Mouse (Mus musculus): ENCODE measurements around the gene Mcoln2. TPM values are rescaled to one million over a fixed set of nuclear protein-coding genes. Genes with fewer than 3 reads are reported as not detected.
A peak's percentile ranks its signal among the peaks of the same experiment; 100 is the strongest.
"Not testable (repeated sequence)": the region's sequence is repeated elsewhere in the genome, so short reads cannot be mapped to it uniquely, and the experiment has no call there.

The Mcoln2 gene
- polyA plus RNA-seq, 1 experiment from 2014 or later: 0.41 TPM

DNA sequence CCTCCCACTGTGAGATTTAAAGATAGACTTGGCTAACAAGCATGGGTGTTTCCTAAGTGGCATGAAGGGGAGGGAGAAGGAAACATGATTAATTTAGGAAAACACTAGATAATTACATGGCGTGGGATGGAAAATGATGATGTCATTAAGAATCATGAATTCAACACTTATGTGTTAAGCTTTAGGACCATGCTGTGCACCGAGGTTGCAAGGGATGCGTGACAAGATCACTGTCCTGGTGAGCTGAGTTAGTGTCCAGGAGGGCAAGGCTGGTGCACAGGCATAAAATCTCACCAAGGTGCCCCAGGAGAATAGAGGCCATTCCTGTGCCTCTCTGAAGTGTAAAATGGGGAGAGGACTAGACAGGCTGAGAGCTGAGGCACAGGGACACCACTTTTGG lies 49.9 kb downstream of the Mcoln2 start:
- Histone ChIP-seq H3K9me3 (no peaks in the 10 kb centered on the region), H3K4me3 (no peak overlapping the region), H3K27me3 (ENCODE audit: insufficient read depth, poor library complexity, severe bottlenecking) (no peaks in the 10 kb centered on the region), H3K36me3 (no peaks in the 10 kb centered on the region), H3K27ac (no peak overlapping the region), H3K4me1 (replicated peaks) (peaks cover 10% of the 10 kb centered on the region)
- no peak for DNase-seq (ENCODE audit: low spot score)
- WGBS: 85% methylated on average over 3 of the region's 3 CpGs

DNA sequence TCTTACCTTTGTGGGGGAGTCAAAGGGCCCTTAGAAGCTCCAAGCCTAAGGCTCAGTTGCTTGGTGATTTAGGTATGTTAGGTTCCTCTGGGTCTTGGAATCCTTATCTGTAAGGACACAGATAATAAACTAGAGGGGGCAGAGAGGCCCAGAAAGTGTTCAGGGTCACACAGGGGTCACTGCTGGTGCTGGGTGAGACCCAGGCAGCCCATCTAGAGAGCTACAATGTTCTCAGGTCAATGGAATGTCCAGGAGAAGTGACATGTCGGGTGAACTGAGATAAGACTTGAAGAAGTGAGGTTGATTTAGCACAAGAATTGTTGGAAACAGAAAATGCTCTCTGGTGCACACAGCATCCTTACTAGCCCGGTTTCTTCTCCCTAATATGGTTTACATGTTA lies 54.7 kb downstream of the Mcoln2 start:
- H3K4me1 ChIP-seq (replicated peaks): no peaks in the 10 kb centered on the region
- H3K4me3 ChIP-seq: no peak overlapping the region
- H3K27me3 ChIP-seq (ENCODE audit: insufficient read depth, poor library complexity, severe bottlenecking): no peaks in the 10 kb centered on the region
- no peak for DNase-seq (ENCODE audit: low spot score)
- H3K9me3 ChIP-seq: no peaks in the 10 kb centered on the region
- H3K27ac ChIP-seq: no peak overlapping the region
- H3K36me3 ChIP-seq: no peaks in the 10 kb centered on the region
- 72% methylated on average over 2 of the region's 2 CpGs for WGBS

DNA sequence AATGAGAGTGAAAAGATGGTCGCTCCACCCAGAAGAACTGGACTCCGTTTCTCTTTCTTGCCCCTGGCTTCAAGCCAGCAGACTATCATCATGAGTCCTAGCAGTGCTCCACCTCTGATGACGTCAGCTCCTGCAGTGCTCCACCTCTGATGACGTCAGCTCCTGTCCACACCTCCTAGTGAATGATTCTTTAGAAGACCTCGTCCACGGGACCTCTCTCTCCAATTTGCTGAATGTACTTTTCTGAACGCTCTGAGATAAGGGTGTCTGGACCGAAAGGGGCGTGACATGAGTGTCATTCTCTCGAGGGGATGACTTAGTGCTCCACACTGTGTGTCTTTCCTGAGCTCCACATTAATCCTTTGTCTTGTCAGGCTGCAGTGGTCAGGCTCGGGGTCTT lies 55.7 kb downstream of the Mcoln2 start:
- H3K4me1 ChIP-seq (replicated peaks): no peaks in the 10 kb centered on the region
- H3K36me3 ChIP-seq: no peaks in the 10 kb centered on the region
- H3K27me3 ChIP-seq (ENCODE audit: insufficient read depth, poor library complexity, severe bottlenecking): no peaks in the 10 kb centered on the region
- 84% methylated on average over 11 of the region's 11 CpGs for WGBS
- H3K4me3 ChIP-seq: no peak overlapping the region
- no peak overlapping the region for H3K27ac ChIP-seq
- no peaks in the 10 kb centered on the region for H3K9me3 ChIP-seq
- no peak for DNase-seq (ENCODE audit: low spot score)

DNA sequence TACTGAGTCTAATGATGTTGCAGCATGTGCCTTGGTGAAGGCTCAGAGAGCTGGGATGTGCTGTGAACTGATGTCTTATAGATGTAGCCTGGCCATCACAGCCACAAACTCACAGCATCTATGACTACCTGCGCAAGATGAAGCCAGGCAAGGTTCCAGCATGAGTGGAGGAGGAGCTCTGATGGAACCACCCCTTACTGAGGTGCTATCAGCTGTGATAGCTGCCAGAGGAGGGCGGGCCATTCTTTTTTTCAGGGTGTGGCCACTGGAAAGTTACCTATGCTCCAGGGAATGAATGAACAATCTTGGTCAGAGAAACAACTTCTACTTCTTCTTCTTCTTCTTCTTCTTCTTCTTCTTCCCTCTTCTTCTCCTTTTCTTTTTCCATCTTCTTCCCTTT lies 57.0 kb downstream of the Mcoln2 start:
- Histone ChIP-seq H3K27ac (no peak overlapping the region), H3K4me1 (replicated peaks) (no peaks in the 10 kb centered on the region), H3K27me3 (ENCODE audit: insufficient read depth, poor library complexity, severe bottlenecking) (no peaks in the 10 kb centered on the region), H3K4me3 (no peak overlapping the region), H3K36me3 (no peaks in the 10 kb centered on the region), H3K9me3 (no peaks in the 10 kb centered on the region)
- DNase-seq (ENCODE audit: low spot score): no peak
- WGBS: 67% methylated on average over 2 of the region's 2 CpGs

DNA sequence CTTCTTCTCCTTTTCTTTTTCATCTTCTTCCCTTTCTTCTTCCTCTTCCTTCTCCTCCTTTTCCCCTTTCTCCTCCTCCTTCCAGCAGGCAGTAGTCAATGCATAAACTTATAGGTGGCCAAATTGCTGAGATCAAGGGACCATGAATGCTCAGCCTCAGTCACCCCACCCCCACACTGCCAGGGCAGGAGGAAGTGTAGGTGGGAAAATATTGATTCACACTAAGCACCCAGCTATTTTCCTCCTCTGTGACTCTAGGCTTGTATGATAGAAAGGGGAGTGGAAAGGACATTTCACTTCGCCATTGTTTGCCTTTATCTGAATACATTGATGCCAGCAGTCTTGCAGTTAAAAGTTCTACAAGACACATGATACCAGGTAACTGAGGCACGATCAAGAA lies 57.8 kb downstream of the Mcoln2 start:
- H3K36me3 ChIP-seq: no peaks in the 10 kb centered on the region
- H3K27ac ChIP-seq: no peak overlapping the region
- H3K4me3 ChIP-seq: no peak overlapping the region
- H3K27me3 ChIP-seq (ENCODE audit: insufficient read depth, poor library complexity, severe bottlenecking): no peaks in the 10 kb centered on the region
- no peak for DNase-seq (ENCODE audit: low spot score)
- WGBS: 88% methylated on average over 2 of the region's 2 CpGs
- H3K4me1 ChIP-seq (replicated peaks): no peaks in the 10 kb centered on the region
- no peaks in the 10 kb centered on the region for H3K9me3 ChIP-seq

DNA sequence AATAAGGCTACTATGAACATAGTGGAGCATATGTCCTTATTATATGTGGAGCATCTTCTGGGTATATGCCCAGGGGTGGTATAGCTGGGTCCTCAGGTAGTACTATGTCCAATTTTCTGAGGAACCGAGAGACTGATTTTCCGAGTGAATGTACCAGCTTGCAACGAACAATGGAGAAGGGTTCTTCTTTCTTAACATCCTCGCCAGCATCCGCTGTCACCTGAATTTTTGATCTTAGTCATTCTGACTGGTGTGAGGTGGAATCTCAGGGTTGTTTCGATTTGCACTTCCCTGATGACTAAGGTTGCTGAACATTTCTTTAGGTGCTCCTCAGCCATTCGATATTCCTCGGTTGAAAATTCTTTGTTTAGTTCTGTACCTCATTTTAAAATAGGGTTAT lies 60.1 kb downstream of the Mcoln2 start:
- not testable (repeated sequence) for H3K27me3 ChIP-seq (ENCODE audit: insufficient read depth, poor library complexity, severe bottlenecking); H3K4me1 ChIP-seq (replicated peaks); H3K27ac ChIP-seq; H3K36me3 ChIP-seq; DNase-seq (ENCODE audit: low spot score); H3K4me3 ChIP-seq; H3K9me3 ChIP-seq
- 92% methylated on average over 8 of the region's 8 CpGs for WGBS

DNA sequence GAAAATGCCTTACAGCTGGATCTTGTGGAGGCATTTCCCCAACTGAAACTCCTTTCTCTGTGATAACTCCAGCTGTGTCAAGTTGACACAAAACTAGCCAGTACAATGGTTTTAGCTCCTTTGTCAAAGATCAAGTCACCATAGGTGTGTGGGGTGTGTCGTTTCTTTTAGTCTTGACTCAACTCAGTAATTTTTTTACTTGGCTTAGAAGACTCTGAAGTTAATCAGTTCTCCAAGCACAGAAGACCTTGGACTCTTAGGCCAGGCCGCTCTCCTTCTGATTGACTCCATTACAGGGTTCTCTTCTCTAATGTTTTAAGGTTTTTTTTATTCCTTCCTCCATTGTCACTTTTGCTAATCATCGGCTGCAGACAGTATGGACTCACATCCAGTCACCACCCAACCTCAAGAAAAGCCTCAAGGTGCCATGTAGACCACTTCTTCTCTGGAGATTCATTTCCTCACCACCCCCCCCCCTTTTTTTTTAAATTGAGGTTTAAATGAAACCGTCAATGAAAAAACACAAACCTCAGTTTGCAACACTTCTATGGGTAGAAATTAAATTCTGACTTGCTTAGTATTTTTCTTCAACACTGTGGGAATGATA lies 61.6 kb downstream of the Mcoln2 start:
- no peak overlapping the region for H3K27ac ChIP-seq
- no peaks in the 10 kb centered on the region for H3K9me3 ChIP-seq
- no peak overlapping the region for H3K4me3 ChIP-seq
- DNase-seq (ENCODE audit: low spot score): no peak
- H3K27me3 ChIP-seq (ENCODE audit: insufficient read depth, poor library complexity, severe bottlenecking): no peaks in the 10 kb centered on the region
- 84% methylated on average over 4 of the region's 4 CpGs for WGBS
- no peaks in the 10 kb centered on the region for H3K36me3 ChIP-seq
- H3K4me1 ChIP-seq (replicated peaks): no peaks in the 10 kb centered on the region

DNA sequence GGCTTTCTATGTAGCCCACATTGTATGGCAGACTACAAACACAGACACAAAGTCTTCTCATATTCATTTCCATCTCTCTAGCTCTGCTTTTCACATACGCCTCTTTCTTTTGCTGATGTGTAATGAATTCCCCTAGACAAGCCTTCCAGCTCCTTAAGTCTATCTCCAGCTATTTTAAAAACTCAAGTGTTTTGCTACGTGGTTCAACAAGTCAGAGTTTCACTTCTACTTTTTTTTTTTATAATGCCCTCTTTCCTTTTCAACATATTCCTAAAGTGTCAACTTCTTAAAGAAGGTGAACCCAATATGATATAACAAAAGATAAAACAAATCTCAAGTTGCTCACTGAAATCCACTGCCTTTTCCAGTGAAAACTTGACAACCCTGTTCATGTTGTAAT lies 62.3 kb downstream of the Mcoln2 start:
- Histone ChIP-seq H3K9me3 (no peaks in the 10 kb centered on the region), H3K27me3 (ENCODE audit: insufficient read depth, poor library complexity, severe bottlenecking) (no peaks in the 10 kb centered on the region), H3K4me1 (replicated peaks) (no peaks in the 10 kb centered on the region), H3K4me3 (no peak overlapping the region), H3K36me3 (no peaks in the 10 kb centered on the region), H3K27ac (no peak overlapping the region)
- 85% methylated on average over 2 of the region's 2 CpGs for WGBS
- no peak for DNase-seq (ENCODE audit: low spot score)

DNA sequence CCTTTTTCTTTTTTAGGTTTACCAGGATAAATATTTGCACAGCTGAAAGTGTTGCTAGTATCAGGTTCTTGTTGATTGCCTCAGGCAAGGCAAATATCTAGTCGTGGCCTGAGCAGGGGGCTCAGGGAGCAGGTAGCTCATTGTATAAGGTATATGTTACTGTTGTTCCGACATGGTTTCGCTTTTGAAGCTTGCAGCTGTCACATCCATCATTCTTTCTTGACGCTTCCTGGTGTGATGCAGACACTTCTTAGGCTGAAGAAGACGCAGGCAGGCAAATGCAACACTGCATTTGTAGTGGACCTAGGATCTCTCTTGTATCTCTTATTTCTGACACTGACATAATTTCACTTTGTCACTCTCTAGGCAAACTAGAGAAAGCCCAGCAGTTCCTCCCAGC lies 63.7 kb downstream of the Mcoln2 start:
- no peaks in the 10 kb centered on the region for H3K36me3 ChIP-seq
- H3K4me3 ChIP-seq: no peak overlapping the region
- 62% methylated on average over 5 of the region's 5 CpGs for WGBS
- H3K9me3 ChIP-seq: no peaks in the 10 kb centered on the region
- no peaks in the 10 kb centered on the region for H3K27me3 ChIP-seq (ENCODE audit: insufficient read depth, poor library complexity, severe bottlenecking)
- H3K27ac ChIP-seq: no peak overlapping the region
- no peak for DNase-seq (ENCODE audit: low spot score)
- H3K4me1 ChIP-seq (replicated peaks): no peaks in the 10 kb centered on the region

DNA sequence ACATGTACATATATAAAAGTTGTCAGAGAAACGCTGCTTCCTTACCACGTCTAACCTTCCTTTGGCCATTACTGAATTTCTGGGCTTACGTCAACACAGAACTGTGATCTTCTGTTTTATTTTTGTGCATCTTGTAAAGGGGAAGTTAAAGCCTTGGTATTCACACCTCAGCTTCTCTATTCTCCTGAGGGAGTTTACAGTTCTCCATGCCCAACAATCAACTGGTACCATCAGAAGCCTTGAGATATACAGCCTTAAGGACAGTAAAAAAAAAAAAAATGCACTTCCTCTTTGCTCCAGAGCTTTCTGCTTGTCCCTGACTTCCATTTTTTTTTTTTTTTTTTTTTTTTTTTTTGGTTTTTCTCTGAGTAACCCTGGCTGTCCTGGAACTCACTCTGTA lies 66.9 kb downstream of the Mcoln2 start:
- H3K4me1 ChIP-seq (replicated peaks): peaks cover 12% of the 10 kb centered on the region; the same call in 1 of the 2 replicates
- no peak overlapping the region for H3K4me3 ChIP-seq
- H3K27ac ChIP-seq: no peak overlapping the region
- DNase-seq (ENCODE audit: low spot score): no peak
- no peaks in the 10 kb centered on the region for H3K36me3 ChIP-seq
- peaks cover 27% of the 10 kb centered on the region for H3K27me3 ChIP-seq (ENCODE audit: insufficient read depth, poor library complexity, severe bottlenecking)
- 93% methylated on average over 3 of the region's 3 CpGs for WGBS
- no peaks in the 10 kb centered on the region for H3K9me3 ChIP-seq

DNA sequence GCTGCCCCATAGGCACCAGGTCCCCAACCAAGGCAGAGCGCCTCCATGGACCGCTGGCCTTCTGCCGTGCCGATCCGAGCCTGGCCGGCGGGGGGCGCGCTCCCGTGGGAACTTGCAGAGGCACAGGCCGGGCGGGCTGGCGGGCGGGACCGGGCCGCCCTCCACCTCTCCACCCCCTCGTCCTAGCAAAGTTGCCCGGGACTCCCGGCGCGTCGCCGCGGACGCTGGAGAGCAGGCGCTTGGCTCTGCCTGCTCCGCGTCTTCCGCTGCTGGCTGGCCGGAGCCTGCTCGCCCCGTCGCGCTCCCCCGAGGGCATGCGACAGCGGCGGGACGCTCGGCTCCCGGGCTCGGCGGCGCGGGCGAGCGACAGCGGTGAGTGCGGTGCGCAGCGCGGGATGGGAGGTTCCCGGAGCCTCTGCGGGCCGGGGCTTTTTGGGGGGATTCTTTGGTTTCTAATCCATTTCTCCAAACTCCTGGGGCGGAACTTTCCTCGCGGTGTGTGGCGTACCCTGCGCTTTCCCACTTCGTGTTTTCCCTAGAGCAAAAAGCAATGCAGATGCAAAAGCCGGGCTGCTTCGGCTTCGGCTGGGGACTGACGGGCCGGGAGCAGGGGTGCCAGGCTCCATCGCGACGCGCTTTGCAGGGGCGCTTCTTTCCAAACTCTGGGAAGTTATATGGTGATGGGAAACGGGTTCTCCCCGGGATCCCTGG lies 71.3 kb downstream of the Mcoln2 start, which contains the start of gene Lpar3:
Lpar3 (plus strand) TSS at position 188 of the 711 bp plus-strand sequence.
- WGBS: under 1% methylated on average over 73 of the region's 73 CpGs
- peak; percentile 84 for DNase-seq (ENCODE audit: low spot score)
- Histone ChIP-seq H3K4me3 (peak within 1 kb of the TSS; percentile 62), H3K9me3 (no peaks in the 10 kb centered on the region), H3K27ac (peak within 1 kb of the TSS; percentile 74), H3K36me3 (no peaks in the 10 kb centered on the region), H3K27me3 (ENCODE audit: insufficient read depth, poor library complexity, severe bottlenecking) (peaks cover 59% of the 10 kb centered on the region), H3K4me1 (replicated peaks) (peaks cover 15% of the 10 kb centered on the region; the same call in 1 of the 2 replicates)

DNA sequence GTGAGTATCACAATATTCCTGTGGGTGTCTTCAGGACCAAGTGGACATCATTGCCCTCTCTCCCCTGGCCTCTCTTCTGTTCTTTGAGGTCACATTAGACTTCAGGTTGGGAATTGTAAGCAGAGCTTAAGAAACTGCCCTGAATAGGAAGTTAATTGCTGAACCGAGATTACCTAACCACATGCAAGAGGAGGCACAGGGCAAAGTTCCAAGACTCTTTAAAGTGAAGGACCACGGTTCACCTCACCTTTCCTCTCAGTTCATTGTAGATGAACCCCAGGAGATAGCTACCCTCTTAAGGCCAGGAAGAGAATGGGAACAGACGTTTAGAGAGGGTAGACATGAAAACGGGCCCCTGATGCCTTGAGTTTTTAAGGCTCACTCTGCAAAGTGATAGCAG lies 74.6 kb downstream of the Mcoln2 start:
- WGBS: 80% methylated on average over 4 of the region's 4 CpGs
- no peak for DNase-seq (ENCODE audit: low spot score)
- H3K27ac ChIP-seq: no peak overlapping the region
- no peaks in the 10 kb centered on the region for H3K36me3 ChIP-seq
- H3K4me3 ChIP-seq: no peak overlapping the region
- H3K9me3 ChIP-seq: no peaks in the 10 kb centered on the region
- H3K27me3 ChIP-seq (ENCODE audit: insufficient read depth, poor library complexity, severe bottlenecking): peaks cover 54% of the 10 kb centered on the region
- H3K4me1 ChIP-seq (replicated peaks): peaks cover 29% of the 10 kb centered on the region; the same call in 1 of the 2 replicates

DNA sequence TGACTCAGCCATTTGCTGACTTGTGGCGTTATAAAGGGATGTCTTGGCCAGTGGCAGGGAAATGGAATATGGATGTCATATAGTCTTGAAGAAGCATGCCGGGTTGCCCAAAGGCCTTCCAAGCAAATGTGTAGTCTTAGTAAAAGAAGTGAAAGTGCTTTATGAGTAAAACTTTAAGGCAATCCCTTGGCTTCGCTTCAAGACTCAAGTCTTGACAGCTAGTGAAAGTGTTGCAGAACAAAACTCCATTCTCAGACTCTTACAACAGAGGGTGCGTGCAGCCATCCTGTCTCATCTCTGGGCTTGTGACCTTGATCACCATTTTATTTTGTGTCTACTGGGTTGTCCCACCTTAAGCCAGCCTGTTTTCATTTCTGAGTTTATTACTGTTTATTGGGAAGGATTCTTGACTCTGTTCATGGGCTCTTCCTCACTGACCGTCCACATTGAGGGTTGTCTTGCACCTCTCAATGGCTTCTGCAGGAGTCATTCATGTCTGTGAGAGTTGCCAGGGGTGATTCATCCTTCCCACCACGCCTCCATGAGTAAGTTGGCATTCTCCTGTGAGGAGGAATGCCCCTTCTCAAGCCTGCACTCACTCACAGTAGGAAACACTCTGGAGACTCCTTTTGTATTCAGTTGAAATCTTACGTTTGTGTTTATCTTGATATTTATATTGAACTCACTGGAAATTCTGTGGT lies 75.6 kb downstream of the Mcoln2 start:
- no peaks in the 10 kb centered on the region for H3K36me3 ChIP-seq
- peaks cover 31% of the 10 kb centered on the region; the same call in 1 of the 2 replicates for H3K4me1 ChIP-seq (replicated peaks)
- DNase-seq (ENCODE audit: low spot score): no peak
- no peak overlapping the region for H3K27ac ChIP-seq
- H3K27me3 ChIP-seq (ENCODE audit: insufficient read depth, poor library complexity, severe bottlenecking): peaks cover 45% of the 10 kb centered on the region
- WGBS: 80% methylated on average over 7 of the region's 7 CpGs
- no peaks in the 10 kb centered on the region for H3K9me3 ChIP-seq
- no peak overlapping the region for H3K4me3 ChIP-seq
